Mouse (Mus musculus): ENCODE measurements around the gene Lrmda. TPM values are rescaled to one million over a fixed set of nuclear protein-coding genes. Genes with fewer than 3 reads are reported as not detected.

The Lrmda gene
- total and polyA plus RNA-seq, 2 experiments from 2014 or later = 0.18 TPM; not detected in 1

GRCm38 (mm10) chr14:22899312-22899711, 879.8 kb downstream of the Lrmda start:
- Histone ChIP-seq H3K27me3 (ENCODE audit: insufficient read depth, low read length) (no peaks in the 10 kb centered on the region), H3K36me3 (ENCODE audit: insufficient read depth) (no peaks in the 10 kb centered on the region), H3K4me1 (ENCODE audit: insufficient read depth) (no peaks in the 10 kb centered on the region), H3K27ac (ENCODE audit: low read depth, low read length) (no peak overlapping the region), H3K4me3 (ENCODE audit: low read depth, low read length) (no peak overlapping the region), H3K4me2 (ENCODE audit: low read depth) (no peak overlapping the region), H3K9me3 (ENCODE audit: low read length) (no peaks in the 10 kb centered on the region), H3K9ac (no peak overlapping the region)
- DNase-seq = no peak
- ATAC-seq = no peak
- no peak for TF ChIP-seq CTCF (IDR thresholded peaks at IDR 0.05; ENCODE audit: low read depth)
- WGBS = 100% methylated on average over 1 of the region's 1 CpGs

GRCm38 (mm10) chr14:22902116-22902515, 882.6 kb downstream of the Lrmda start:
- no peaks in the 10 kb centered on the region for H3K4me1 ChIP-seq (ENCODE audit: insufficient read depth)
- no peaks in the 10 kb centered on the region for H3K36me3 ChIP-seq (ENCODE audit: insufficient read depth)
- no peak for TF ChIP-seq CTCF (IDR thresholded peaks at IDR 0.05; ENCODE audit: low read depth)
- DNase-seq (no peak), ATAC-seq (no peak)
- no peak overlapping the region for H3K4me2 ChIP-seq (ENCODE audit: low read depth)
- no peak overlapping the region for H3K4me3 ChIP-seq (ENCODE audit: low read depth, low read length)
- no peaks in the 10 kb centered on the region for H3K9me3 ChIP-seq (ENCODE audit: low read length)
- no peaks in the 10 kb centered on the region for H3K27me3 ChIP-seq (ENCODE audit: insufficient read depth, low read length)
- 95% methylated on average over 1 of the region's 1 CpGs for WGBS
- no peak overlapping the region for H3K9ac ChIP-seq
- no peak overlapping the region for H3K27ac ChIP-seq (ENCODE audit: low read depth, low read length)

- Histone ChIP-seq H3K4me1 (ENCODE audit: insufficient read depth) (no peaks in the 10 kb centered on the region), H3K27me3 (ENCODE audit: insufficient read depth, low read length) (no peaks in the 10 kb centered on the region), H3K9me3 (ENCODE audit: low read length) (no peaks in the 10 kb centered on the region), H3K27ac (ENCODE audit: low read depth, low read length) (no peak overlapping the region), H3K9ac (no peak overlapping the region), H3K36me3 (ENCODE audit: insufficient read depth) (no peaks in the 10 kb centered on the region), H3K4me2 (ENCODE audit: low read depth) (no peak overlapping the region), H3K4me3 (ENCODE audit: low read depth, low read length) (no peak overlapping the region)
- WGBS = 92% methylated on average over 2 of the region's 2 CpGs
- no peak for ATAC-seq
- no peak for DNase-seq
- TF ChIP-seq CTCF (IDR thresholded peaks at IDR 0.05; ENCODE audit: low read depth) = no peak
Measured at GRCm38 (mm10) chr14:22902914-22903313, 883.4 kb downstream of the Lrmda start.

GRCm38 (mm10) chr14:22905741-22906667, 886.5 kb downstream of the Lrmda start:
- H3K4me2 ChIP-seq (ENCODE audit: low read depth) = no peak overlapping the region
- H3K9ac ChIP-seq = no peak overlapping the region
- peak; percentile 34 for DNase-seq
- H3K27me3 ChIP-seq (ENCODE audit: insufficient read depth, low read length) = no peaks in the 10 kb centered on the region
- WGBS = 63% methylated on average over 7 of the region's 7 CpGs
- H3K36me3 ChIP-seq (ENCODE audit: insufficient read depth) = no peaks in the 10 kb centered on the region
- H3K4me1 ChIP-seq (ENCODE audit: insufficient read depth) = no peaks in the 10 kb centered on the region
- H3K4me3 ChIP-seq (ENCODE audit: low read depth, low read length) = no peak overlapping the region
- TF ChIP-seq CTCF (IDR thresholded peaks at IDR 0.05; ENCODE audit: low read depth) = no peak
- ATAC-seq = peak; percentile 58
- H3K9me3 ChIP-seq (ENCODE audit: low read length) = no peaks in the 10 kb centered on the region
- peak overlapping the region; percentile 31; the same call in 1 of the 2 replicates for H3K27ac ChIP-seq (ENCODE audit: low read depth, low read length)

GRCm38 (mm10) chr14:22906716-22907115, 887.2 kb downstream of the Lrmda start:
- H3K9ac ChIP-seq = no peak overlapping the region
- no peak overlapping the region for H3K4me2 ChIP-seq (ENCODE audit: low read depth)
- ATAC-seq (peak; percentile 83), DNase-seq (peak; percentile 53)
- no peak overlapping the region for H3K4me3 ChIP-seq (ENCODE audit: low read depth, low read length)
- H3K9me3 ChIP-seq (ENCODE audit: low read length) = no peaks in the 10 kb centered on the region
- H3K27me3 ChIP-seq (ENCODE audit: insufficient read depth, low read length) = no peaks in the 10 kb centered on the region
- no peak for TF ChIP-seq CTCF (IDR thresholded peaks at IDR 0.05; ENCODE audit: low read depth)
- no peaks in the 10 kb centered on the region for H3K4me1 ChIP-seq (ENCODE audit: insufficient read depth)
- H3K36me3 ChIP-seq (ENCODE audit: insufficient read depth) = no peaks in the 10 kb centered on the region
- WGBS = 49% methylated on average over 4 of the region's 4 CpGs
- peak overlapping the region; percentile 31; the same call in 1 of the 2 replicates for H3K27ac ChIP-seq (ENCODE audit: low read depth, low read length)

GRCm38 (mm10) chr14:22907221-22907620, 887.7 kb downstream of the Lrmda start:
- 39% methylated on average over 4 of the region's 4 CpGs for WGBS
- no peak overlapping the region for H3K9ac ChIP-seq
- no peaks in the 10 kb centered on the region for H3K36me3 ChIP-seq (ENCODE audit: insufficient read depth)
- no peak for TF ChIP-seq CTCF (IDR thresholded peaks at IDR 0.05; ENCODE audit: low read depth)
- H3K4me2 ChIP-seq (ENCODE audit: low read depth) = no peak overlapping the region
- no peak overlapping the region; the same call in 1 of the 2 replicates for H3K27ac ChIP-seq (ENCODE audit: low read depth, low read length)
- H3K4me3 ChIP-seq (ENCODE audit: low read depth, low read length) = no peak overlapping the region
- H3K4me1 ChIP-seq (ENCODE audit: insufficient read depth) = no peaks in the 10 kb centered on the region
- no peaks in the 10 kb centered on the region for H3K9me3 ChIP-seq (ENCODE audit: low read length)
- DNase-seq (no peak), ATAC-seq (no peak)
- no peaks in the 10 kb centered on the region for H3K27me3 ChIP-seq (ENCODE audit: insufficient read depth, low read length)

- no peaks in the 10 kb centered on the region for H3K4me1 ChIP-seq (ENCODE audit: insufficient read depth)
- no peaks in the 10 kb centered on the region for H3K27me3 ChIP-seq (ENCODE audit: insufficient read depth, low read length)
- WGBS = 69% methylated on average over 2 of the region's 2 CpGs
- no peak for DNase-seq
- no peak overlapping the region for H3K27ac ChIP-seq (ENCODE audit: low read depth, low read length)
- no peak overlapping the region for H3K9ac ChIP-seq
- no peaks in the 10 kb centered on the region for H3K9me3 ChIP-seq (ENCODE audit: low read length)
- H3K4me2 ChIP-seq (ENCODE audit: low read depth) = no peak overlapping the region
- ATAC-seq = no peak
- H3K4me3 ChIP-seq (ENCODE audit: low read depth, low read length) = no peak overlapping the region
- no peaks in the 10 kb centered on the region for H3K36me3 ChIP-seq (ENCODE audit: insufficient read depth)
- no peak for TF ChIP-seq CTCF (IDR thresholded peaks at IDR 0.05; ENCODE audit: low read depth)
Measured at GRCm38 (mm10) chr14:22908006-22908405, 888.5 kb downstream of the Lrmda start.
